Mouse (Mus musculus) spleen, postnatal 4 days (tissue): ENCODE measurements around the gene Mpzl1.

Experiments
- DNase-seq, 2 experiments: peaks; one replicate each; pipeline ENCODE4 v3.0.0; 2022; ENCODE audit warnings: low spot score in 2 of 2

The Mpzl1 gene

DNA sequence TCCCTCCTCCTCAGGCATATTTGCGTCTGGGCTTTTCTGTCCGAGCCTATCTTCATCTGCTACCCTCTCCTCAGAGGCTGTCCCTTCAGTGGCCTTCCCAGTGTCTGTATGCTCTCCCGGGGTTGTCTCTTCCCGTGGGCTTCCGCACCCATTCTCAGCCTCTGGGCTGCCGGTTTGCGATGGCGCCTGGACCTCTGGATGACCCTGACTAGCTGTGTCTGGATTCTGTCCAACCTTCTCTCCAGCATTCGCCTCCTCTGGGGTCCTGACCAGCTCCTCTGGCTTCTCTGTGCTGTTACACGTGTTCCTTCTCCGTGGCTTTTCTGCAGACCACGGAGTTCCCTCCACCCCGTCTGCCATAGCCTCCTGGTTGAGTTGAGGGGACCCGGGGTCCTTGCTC lies 21.1 kb upstream of the Mpzl1 start:
- DNase-seq: no peak

DNA sequence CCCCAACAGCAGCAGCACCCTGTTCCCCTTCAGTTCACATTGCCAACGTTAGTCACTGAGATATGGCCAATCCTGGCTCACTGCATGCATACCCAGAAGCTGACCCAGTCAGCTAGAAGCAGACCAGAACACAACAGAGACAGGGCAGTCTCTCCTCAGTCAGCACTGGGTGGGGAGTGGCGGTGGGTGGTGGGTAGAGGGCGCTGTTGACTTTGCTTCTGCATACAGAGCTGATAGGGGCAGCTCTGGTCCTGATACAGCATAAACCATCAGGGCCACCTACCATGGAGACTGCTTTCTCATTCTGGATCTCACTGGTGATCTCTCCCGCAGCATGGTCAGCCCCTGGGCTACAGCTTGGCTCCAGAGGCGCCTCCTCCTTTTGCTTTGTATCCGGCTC lies 20.7 kb upstream of the Mpzl1 start:
- DNase-seq: peak; percentile 57 to 79

DNA sequence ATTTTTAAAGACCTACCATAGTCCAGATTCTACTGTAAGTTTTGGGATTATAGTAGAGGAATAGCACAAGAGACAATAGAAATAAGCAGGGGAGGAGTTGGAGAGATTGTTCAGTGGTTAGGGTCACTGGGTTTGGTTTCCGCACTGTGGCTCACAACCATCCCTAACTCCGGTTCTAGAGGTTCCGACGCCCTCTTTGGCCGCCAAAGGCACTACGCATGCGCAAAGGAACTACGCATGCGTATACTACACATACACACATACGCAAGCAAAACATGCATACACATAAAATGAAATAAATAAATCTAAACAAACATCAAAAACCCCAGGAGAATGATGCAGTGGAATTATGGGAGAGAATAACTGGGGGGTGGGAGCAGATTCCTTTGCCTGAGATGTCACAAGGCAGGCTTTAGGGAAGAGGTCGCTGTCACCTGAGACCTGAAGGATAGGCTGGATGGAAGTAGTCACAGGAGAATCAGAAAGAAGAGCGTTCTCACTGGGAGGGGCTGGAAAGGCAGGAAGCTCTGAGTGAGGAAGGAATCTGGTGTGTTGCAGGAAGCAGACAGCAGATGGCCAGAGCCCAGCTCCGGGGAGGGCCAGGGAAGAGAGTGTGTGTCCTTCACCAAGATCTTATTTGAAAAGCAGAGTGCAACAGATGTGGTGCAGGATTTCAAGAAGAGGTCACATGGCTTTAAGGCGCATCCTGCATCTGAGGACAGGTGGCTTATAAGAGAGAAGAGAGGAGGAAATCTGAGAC lies 19.0 kb upstream of the Mpzl1 start:
- no peak for DNase-seq

DNA sequence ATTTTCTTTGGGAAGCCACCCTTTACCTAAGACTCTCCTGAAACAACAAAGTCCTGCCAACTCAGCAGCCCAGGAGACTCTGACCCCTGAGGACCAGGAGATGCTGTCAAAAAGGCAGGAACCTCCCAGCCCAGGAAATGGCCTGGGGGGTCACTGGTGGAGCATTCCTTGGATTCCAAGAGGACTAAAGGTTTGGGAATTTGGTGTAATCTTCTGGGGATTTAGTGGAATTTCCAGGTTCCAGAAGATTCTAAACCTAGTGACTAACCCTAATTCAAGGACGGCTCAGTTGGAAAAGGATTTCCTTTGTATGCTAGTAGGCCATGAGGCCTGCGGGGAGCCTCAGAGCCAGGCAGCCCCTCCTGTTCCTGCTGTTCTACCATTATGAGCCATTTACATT lies 18.2 kb upstream of the Mpzl1 start:
- no peak for DNase-seq

DNA sequence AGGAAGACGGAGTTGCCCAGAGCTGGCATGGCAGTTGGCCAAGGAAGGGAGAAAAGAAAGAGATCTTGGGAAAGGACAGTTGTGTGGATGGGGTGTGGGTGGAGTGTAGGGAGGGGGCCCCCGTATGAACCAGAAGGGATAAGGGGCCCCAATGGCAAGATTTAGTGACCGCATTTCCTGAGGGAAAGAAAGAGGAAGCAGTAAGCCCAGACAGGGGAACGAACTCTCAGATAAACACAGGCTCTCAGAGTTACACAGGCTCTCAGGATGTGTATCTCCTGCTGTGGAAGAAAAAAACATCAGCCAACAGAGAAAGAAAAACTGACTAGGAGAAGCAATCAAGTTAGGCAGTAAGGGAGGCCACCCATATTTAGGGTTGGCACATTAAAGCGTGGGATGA lies 16.8 kb upstream of the Mpzl1 start:
- no peak for DNase-seq

DNA sequence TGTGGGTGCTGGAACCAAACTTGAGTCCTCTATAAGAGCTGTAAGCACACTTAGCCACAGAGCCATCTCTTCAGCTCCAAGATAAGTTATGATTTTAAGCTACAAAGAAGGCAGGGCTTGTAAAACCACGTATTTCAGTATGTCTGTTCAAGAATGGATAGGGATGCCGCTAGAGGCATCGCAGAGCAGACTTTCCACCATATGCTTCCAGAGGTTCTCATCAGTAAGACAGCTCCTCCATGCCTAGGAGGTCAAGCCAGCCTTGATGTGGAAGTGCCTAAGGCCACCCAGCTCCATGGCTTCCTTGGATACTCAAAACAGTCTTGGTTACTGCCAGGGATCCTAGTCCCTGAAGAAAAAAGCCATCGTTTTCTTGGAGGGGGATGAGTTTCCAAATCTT lies 10.8 kb upstream of the Mpzl1 start:
- no peak for DNase-seq

DNA sequence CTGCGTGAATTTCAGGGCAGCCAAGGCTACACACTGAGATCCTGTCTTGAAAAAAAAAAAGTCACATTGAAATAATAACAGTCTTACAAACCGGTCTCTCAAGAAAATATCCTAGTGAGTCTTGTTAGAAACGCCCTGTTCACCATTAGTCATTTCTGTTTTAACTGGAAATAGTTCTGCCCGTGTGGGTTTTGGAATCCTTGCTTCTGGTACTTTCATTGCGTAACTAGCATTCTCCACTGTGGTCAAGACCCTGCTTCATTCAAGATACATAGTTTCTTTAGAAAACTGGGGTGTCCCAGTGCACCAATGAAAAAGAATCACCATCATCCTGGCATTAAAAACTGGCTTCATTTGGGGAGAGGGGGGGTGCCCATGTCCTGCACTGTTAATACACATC lies 9.4 kb upstream of the Mpzl1 start:
- no peak for DNase-seq

DNA sequence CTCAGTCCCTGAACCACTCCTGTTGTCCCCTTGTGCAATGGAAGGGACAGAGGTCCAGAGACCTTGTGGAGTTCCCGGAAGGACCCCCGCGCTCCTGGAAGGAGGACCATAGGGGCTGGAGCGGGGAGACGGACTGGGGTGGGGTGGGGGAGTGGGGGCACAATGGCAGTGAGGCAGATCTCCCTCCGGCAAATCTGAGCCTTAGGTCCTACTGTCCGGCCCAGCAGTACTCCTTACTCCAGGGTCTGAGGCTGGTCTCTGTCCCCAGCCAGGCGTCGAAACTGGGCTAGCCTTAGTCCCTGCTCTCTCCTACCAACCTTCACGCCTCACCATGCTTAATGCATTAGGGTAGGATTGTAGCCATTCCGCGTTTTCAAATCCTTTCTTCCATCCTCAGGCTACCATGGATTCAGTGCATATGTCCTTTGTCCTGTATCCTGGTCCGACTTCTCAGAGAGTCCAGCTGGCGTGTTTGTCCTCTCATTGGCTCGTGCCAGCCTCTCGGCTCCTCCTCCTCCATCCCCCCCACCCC lies 8.5 kb upstream of the Mpzl1 start:
- no peak for DNase-seq

DNA sequence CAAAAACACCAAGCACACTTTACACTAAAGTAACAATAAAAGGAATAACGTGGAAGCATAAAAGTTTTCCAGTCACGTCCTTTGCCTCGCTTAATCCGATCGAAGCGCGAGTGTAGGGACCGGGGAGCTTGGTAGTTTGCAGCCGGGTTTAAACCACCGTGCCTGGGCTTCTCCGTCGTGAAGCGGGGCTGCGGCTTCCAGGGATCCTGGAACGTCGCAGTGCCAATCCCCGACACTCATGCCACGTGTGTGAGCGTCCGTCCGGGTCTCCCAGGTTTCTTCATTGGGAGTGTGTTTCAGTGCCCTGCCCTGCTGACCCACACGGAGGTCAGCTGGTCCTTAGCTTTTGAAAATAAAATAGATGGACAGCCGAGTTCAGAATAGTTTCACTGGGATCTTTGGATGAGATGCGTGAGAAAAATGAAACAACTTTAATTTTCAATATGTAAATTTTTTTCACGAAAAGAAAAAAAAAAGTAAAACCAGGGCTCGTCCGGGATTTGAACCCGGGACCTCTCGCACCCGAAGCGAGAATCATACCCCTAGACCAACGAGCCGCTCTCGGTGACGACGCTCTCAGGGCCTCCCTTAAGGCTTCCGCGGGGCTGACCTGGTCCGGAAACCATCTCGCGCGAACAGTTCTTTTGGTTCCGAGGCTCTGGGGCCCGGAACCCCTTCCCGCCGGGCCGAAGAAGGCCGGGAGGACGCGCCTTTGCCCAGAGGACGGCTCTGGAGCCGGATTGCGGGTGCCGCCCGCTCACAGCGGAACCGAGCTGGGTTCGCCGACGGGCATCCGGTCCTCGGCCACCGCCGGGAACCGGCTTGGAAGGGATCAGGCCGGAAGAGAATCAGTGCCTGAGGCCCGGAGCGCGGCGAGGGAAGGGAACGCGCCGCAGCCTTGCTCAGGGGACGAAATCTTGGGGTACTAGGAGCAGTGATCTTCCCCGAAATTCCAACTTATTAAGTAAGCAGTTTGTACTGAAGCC lies 7.7 kb upstream of the Mpzl1 start:
- DNase-seq: peak; percentile 88 to 98

DNA sequence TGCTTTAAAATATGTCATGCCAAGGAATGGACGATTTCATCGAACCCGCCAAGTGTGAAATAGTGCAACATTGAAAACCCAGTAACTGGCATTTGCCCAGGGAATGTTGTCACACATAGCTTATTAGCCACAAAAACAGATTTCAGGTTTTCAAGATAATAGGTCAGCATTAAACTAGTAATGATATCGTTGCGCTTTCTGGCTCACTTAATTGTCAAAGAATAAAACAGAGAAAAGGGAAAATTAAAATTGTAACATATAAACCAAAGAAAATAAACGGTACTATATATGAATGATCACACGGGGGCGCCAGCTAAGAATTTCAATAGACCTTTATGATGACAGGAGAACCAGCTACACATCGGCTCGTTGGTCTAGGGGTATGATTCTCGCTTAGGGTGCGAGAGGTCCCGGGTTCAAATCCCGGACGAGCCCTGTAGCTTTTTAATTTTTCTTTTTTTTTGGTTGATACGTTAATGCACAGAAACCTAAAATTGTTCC lies 7.0 kb upstream of the Mpzl1 start:
- DNase-seq: peak; percentile 77 to 89

DNA sequence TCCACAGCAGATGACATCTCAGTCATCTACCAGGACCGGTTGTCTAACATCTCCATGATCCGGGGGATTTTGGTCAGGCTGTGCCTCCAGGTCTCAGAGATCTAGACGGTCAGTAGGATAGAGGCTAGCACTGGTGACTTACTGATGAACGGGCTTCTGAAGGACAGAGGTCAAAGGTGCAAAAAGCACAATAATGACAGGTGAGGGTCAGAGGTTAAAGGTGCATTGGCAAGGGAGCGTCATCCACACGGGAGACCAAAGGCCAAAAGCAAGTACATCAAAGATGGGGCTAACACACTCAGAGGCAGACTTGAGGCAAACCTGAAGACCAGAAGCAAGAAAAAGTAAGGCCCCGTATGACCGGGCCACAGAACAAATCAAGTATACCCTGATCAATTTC lies 2.0 kb upstream of the Mpzl1 start:
- no peak for DNase-seq

DNA sequence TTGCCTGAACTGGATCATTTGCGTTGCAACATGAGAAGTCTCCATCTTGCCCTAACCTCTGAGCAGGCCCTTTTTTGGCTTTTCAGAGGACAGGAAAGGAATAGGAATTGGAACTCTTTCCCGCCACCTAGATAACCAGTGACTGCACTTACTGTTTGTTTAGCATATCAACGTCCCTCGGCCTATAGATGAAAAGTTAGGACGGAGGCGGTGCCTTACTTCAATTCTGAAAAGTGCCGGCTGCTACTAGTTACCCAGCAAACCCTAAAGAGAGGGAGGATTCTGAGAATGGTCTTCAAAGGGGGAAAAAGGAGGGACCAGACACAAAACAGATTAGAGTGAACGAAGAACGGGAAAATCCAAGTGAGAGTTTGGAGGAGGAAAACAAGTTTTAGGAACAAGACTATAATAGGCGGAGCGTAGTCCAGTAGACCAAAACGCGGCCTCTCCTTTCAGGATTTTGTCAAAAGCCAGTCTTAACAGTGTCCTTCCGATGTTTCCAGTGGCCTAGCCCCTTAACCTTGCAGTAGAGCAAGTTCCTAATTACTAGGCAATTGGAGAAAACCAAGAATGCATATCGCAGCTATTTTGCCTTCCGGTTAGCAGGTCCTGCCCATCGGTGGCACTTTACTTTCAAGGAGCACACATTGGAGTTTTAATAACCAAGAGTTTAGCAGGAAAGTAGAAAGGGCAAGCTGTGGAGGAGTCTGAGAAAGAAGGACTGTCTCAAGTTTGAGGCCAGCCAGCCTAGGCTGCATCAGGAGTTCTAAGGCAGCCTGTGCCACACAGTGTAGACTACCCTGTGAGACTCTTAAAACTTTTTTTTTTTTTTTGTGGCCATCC lies 938 bp upstream of the Mpzl1 start:
- no peak for DNase-seq

DNA sequence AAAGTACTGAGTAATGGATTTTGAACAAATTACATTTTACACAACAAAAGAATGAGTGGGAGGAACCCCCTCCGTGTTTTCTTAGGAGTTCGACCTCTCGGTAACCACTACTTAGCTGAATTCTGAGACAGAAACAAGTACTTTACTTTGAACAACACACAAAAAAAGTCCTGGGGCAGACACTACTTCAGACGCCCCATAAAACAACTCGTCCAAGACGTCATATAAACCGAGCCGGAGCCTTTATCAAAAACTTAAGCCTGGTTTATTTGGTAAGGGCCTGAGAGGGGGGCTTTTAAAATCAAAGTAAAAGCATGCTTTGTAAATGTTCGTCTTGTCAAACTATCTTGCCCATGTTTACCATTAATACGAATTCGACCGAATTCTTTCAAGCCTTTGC lies 993 bp downstream of the Mpzl1 start:
- no peak for DNase-seq

DNA sequence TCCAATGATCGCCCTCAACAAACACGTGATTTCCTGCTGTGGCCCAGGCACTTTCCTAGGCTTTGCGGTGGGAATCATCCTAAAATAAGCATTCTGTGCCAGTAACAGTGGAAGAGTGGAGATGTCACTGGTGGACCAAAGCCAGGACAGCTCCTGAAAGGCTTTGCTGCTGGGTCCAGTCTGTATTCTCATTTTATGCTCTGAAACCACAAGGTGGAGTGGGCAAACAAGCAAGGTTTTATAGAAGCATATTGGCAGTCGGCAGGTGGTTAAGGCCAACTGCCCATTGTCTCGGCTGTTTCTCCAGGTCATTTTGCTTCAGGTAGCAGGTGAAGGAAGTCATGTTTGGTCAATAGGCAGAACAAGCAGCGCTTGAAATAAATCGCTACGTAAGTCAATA lies 3.2 kb downstream of the Mpzl1 start:
- no peak for DNase-seq

DNA sequence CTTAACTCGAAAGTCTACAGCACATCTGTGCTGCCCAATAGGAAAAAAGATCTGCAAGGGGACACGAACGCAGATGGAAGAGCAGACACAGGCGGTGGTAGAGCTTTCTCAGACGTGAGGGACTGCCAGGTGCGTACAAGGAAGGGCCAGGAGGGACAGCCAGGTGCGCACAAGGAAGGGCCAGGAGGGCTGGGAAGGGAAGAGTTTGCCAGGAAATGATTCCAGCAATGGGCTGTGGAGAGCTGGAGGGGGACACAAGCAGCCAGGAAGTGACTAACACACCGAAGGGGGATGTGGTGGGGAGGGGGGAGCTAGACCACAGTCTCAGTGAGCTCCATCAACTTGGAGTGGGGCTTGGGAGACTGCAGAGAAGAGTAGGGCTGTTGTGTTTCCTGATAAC lies 4.4 kb downstream of the Mpzl1 start:
- DNase-seq: no peak

DNA sequence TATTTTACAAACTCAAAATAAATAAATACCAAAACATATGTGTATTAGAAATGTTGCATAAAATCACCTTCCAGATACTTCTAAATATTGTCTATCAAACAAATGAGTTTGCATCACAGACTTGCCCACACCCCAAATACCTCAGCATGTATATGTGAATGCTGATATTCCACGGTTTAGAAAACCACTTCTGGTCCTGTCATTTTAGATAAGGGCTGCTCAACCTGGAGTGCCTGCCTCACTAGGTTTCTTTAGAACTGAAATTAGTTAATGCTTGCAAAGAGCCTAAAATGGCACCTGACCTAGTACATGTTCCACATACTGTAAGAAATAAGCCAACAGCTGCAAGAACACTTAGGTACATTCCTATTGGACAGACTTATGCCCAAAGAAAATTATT lies 5.7 kb downstream of the Mpzl1 start:
- DNase-seq: no peak

DNA sequence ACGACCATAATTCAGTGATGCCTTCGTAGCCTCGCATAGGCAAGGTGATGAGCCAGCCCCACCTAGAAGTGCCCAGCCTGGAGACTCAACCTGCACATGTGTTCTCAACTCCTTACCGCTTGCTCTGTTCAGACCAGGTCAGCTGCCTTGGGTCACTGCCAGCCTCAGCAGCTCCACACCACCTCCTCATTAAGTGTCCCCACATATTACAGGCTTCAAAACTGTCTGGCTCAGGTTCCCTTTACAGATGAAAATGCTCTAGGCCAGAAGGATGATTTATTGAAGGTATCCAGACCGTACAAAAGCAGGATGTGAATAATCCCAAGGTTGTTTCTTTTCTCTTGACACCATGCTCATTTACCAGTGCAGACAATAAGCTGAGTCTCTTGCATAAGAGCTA lies 8.4 kb downstream of the Mpzl1 start:
- no peak for DNase-seq

DNA sequence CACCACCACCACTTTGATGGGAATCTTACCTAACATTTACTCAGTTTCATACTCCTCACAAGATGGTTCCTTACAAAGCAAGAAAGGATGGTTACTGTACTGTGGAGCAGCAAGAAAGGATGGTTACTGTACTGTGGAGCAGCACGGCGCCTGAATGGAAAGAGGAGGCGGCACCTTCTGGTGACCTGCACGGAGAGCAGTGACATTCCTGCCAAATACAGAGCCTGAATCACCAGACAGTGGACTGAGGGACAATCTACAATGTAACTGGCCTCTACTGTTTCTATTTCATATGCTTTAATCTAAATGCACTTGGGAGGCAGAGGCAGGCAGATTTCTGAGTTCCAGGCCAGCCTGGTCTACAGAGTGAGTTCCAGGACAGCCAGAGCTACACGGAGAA lies 9.3 kb downstream of the Mpzl1 start:
- no peak for DNase-seq

DNA sequence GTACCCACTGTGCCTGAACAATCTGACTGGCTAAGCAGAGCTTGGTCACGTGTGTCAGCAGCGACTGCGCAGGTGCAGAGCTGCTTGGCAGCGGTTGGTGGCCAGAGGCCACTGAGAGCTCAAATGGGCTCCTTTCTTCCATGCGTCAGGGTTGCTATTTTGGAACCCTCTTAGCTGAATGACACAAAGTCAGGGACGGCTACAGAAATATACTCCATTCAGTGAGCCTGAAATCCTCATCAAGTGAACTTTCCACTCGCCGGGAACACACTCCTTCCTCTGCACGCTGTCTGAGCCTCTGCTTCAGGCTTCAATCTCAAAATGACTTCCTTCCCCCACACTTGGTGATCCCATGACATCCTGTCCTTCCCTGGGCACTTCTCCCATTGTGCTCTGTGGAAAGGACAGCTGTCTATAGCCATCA lies 16.1 kb downstream of the Mpzl1 start:
- no peak for DNase-seq

DNA sequence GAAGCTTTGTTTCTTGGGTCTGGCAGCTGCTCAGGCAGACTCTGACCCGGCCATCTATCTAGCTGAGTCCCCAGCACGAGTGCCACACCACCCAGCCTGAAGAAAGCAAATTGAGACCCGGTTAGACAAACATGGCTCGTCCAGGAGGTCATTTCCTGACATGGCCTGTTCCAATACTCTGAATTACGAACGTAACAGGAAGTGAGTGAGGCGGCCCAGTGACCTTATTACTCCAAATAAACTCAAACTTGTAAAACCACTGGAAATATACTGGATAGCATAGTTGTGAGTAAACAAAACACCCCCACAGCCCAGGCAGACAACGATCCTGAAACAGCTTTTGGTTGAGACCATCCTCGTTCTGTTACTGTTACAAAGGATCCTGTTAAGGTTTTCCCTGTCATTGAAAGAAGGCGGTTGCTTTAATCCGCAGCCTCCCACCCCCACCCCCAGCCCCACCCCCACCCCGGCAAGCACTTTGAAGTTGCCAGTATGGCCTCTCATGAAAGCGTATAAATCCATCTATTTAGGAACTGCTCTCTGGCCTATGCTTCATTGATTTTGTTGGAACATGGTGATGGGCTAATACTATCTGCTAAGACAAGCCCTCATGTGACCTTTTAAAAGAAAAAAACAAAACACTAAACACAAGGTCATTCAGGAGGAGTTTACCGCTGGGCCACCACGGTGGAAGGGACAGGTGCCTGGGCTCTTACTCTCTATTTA lies 17.0 kb downstream of the Mpzl1 start:
- DNase-seq: no peak

DNA sequence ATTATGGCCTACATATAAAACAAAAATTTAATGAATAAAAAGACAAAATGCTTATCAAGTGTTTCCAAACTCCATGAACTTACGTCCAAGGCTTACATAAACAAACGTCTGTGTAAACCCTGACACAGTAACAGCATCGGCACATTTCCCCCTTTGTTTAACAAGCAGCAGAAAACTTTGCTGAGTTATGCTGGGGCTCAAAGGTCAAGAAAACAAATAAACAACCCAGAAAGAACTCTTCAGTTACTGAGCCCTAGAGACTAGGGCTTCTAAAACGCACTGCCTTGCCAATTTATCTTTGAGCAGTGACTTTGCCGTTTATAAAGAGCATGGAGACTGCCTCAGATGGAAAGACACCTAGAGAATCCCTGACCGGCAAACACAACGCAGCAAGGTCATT lies 17.7 kb downstream of the Mpzl1 start:
- DNase-seq: no peak
